ENCODE assay signal across 15 mouse cellular contexts in the genomic region with DNA sequence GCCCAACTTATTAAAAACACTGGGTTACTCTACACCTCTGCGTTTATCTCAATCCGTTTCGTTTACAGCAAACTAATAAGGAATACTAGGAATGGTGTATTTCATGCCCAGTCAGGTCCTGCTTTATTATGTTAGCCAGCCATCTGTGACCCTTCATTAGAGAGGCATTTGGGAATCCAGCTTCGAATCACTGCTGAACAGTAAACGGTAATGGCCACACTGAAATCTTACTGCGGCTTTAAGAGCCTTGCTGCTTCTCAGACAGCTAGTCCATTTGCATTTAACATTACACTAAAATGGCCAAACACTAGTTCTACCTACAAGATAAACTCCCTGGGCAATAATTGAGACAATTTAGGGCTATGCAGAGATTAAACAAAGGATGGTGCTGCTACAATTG. TPM values are rescaled to one million over a fixed set of nuclear protein-coding genes. Genes with fewer than 3 reads are reported as not detected.
DNase-seq lines count a peak whose midpoint lies in the region; ATAC-seq and TF ChIP-seq lines count a peak whose summit lies in the region.
"Had no signal": no experiment of that assay in that cellular context is flagged by ENCODE, and none has a peak within 500 bp of the region (broad histone marks: within the 10 kb centered on the region; RNA-seq: fewer than 3 reads in every experiment).

No protein-coding gene starts in this region.

- DNase-seq in kidney, adult 9 months, result peak; percentile 4
- DNase-seq in kidney, postnatal 25 days, result no peak
- DNase-seq in brain, embryonic 14.5 days (ENCODE audit: low read depth), result peak; percentile 70
- no peak for DNase-seq in thymus, postnatal 10 days (ENCODE audit: low spot score in 2 of 2)
- no peak for DNase-seq in gastrocnemius, postnatal 36 days
- DNase-seq: spleen, adult 18-20 months had no signal

- no peaks in the 10 kb centered on the region; the same call in 1 of the 2 replicates for H3K4me1 ChIP-seq in forebrain, embryonic 16.5 days (replicated peaks; ENCODE audit: control insufficient read depth, insufficient read depth, low read length)
- peaks cover 15% of the 10 kb centered on the region for H3K4me1 ChIP-seq in midbrain, embryonic 16.5 days (ENCODE audit: control insufficient read depth, insufficient read depth, low read length)
- 0 out of 2 replicates have a peak, but pooled peaks cover 3% of the 10 kb centered on the region for H3K4me1 ChIP-seq in heart, embryonic 12.5 days (replicated peaks)

- peak overlapping the region; percentile 85 for H3K4me2 ChIP-seq in forebrain, embryonic 16.5 days (ENCODE audit: low read length)
- H3K4me2 ChIP-seq in midbrain, embryonic 16.5 days (ENCODE audit: low read length), result peak overlapping the region; percentile 63
- no peak overlapping the region for H3K4me2 ChIP-seq in heart, embryonic 12.5 days

- no peaks in the 10 kb centered on the region for H3K36me3 ChIP-seq in forebrain, embryonic 16.5 days (ENCODE audit: control insufficient read depth, insufficient read depth)
- H3K36me3 ChIP-seq in midbrain, embryonic 16.5 days (ENCODE audit: control insufficient read depth, insufficient read depth, low read length), result no peaks in the 10 kb centered on the region; the same call in 1 of the 2 replicates
- H3K36me3 ChIP-seq in heart, embryonic 12.5 days, result no peaks in the 10 kb centered on the region

- TF ChIP-seq POLR2A in brain, embryonic 14.5 days (IDR thresholded peaks at IDR 0.05; ENCODE audit: borderline replicate concordance, extremely low read depth, insufficient read depth, insufficient read length, poor library complexity, severe bottlenecking), result no peak

- H3K9me3 ChIP-seq in forebrain, embryonic 16.5 days (ENCODE audit: control insufficient read depth, low read length), result no peaks in the 10 kb centered on the region
- H3K9me3 ChIP-seq in midbrain, embryonic 16.5 days (replicated peaks; ENCODE audit: control insufficient read depth, low read length, poor library complexity, severe bottlenecking), result no peaks in the 10 kb centered on the region
- no peaks in the 10 kb centered on the region for H3K9me3 ChIP-seq in heart, embryonic 12.5 days (replicated peaks)

- H3K27ac ChIP-seq in forebrain, embryonic 16.5 days (ENCODE audit: low read length), result no peak overlapping the region
- H3K27ac ChIP-seq in midbrain, embryonic 16.5 days (ENCODE audit: low read length), result peak overlapping the region; percentile 93
- no peak overlapping the region for H3K27ac ChIP-seq in heart, embryonic 12.5 days (ENCODE audit: poor library complexity, severe bottlenecking)

- no peak for ATAC-seq in forebrain, embryonic 16.5 days
- no peak for ATAC-seq in midbrain, embryonic 16.5 days
- ATAC-seq in heart, embryonic 12.5 days (ENCODE audit: insufficient number of reproducible peaks, low FRiP score), result no peak
- ATAC-seq: activated CD4-positive, CD25-positive, alpha-beta regulatory T cell, adult 4 months had no signal

- H3K4me3 ChIP-seq in forebrain, embryonic 16.5 days (replicated peaks; ENCODE audit: low read length), result peak overlapping the region; percentile 82
- peak overlapping the region; percentile 67 for H3K4me3 ChIP-seq in midbrain, embryonic 16.5 days (ENCODE audit: low read depth, low read length)
- H3K4me3 ChIP-seq in heart, embryonic 12.5 days, result no peak overlapping the region

- WGBS in forebrain, embryonic 16.5 days, result 53% methylated on average over 6 of the region's 6 CpGs
- 48% methylated on average over 6 of the region's 6 CpGs for WGBS in midbrain, embryonic 16.5 days
- WGBS in heart, embryonic 12.5 days, result 83% methylated on average over 6 of the region's 6 CpGs

- intact Hi-C loops in gastrocnemius, postnatal 36 days (cut with DNase I), result no loop called here

- TF ChIP-seq CTCF in brain, embryonic 14.5 days (IDR thresholded peaks at IDR 0.05; ENCODE audit: borderline replicate concordance, extremely low read depth, insufficient read depth, insufficient read length), result no peak

- H3K27me3 ChIP-seq in forebrain, embryonic 16.5 days (replicated peaks; ENCODE audit: control insufficient read depth, insufficient read depth, low read length), result no peaks in the 10 kb centered on the region
- H3K27me3 ChIP-seq in midbrain, embryonic 16.5 days (ENCODE audit: control insufficient read depth, insufficient read depth, low read depth, low read length), result no peaks in the 10 kb centered on the region
- H3K27me3 ChIP-seq in heart, embryonic 12.5 days (replicated peaks), result peaks cover 24% of the 10 kb centered on the region

- peak overlapping the region; percentile 20 for H3K9ac ChIP-seq in forebrain, embryonic 16.5 days (replicated peaks; ENCODE audit: low read depth, low read length)
- H3K9ac ChIP-seq in midbrain, embryonic 16.5 days (ENCODE audit: low read depth, low read length), result peak overlapping the region; percentile 86
- H3K9ac ChIP-seq in heart, embryonic 12.5 days, result no peak overlapping the region

RNA-seq across cellular contexts. Expression of a gene that starts 1.7 kb away (rescaled TPM):
- 4.4 and 7.4 TPM in 2 replicates for polyA plus RNA-seq in brain, embryonic 14.5 days (2012; rRNA removed)
- 6.6 and 7.8 TPM in 2 replicates for polyA plus RNA-seq in forebrain, embryonic 16.5 days (2015; fragmentation: Nextera tagmentation; extraction: Ambion mirVana)
- 7.9 and 8.2 TPM in 2 replicates for polyA plus RNA-seq in midbrain, embryonic 16.5 days (2015; fragmentation: Nextera tagmentation; extraction: Ambion mirVana)
- polyA plus RNA-seq in heart, embryonic 12.5 days (2016; fragmentation: Nextera tagmentation; extraction: Ambion mirVana), result 0.57 and 0.69 TPM in 2 replicates
- under 1 TPM; 0.39 to 0.41 TPM for total RNA-seq in gastrocnemius, postnatal 36 days (2021)
- total RNA-seq: neutrophil, adult 5-6 weeks had no signal

RNA-seq across cellular contexts. Expression of a gene that starts 44.5 kb away (rescaled TPM):
- not detected in 2 replicates for polyA plus RNA-seq in brain, embryonic 14.5 days (2012; rRNA removed)
- 0.21 and 0.23 TPM in 2 replicates for polyA plus RNA-seq in forebrain, embryonic 16.5 days (2015; fragmentation: Nextera tagmentation; extraction: Ambion mirVana)
- 0.39 TPM in 2 replicates for polyA plus RNA-seq in midbrain, embryonic 16.5 days (2015; fragmentation: Nextera tagmentation; extraction: Ambion mirVana)
- polyA plus RNA-seq in heart, embryonic 12.5 days (2016; fragmentation: Nextera tagmentation; extraction: Ambion mirVana), result not detected in 2 replicates
- total RNA-seq in gastrocnemius, postnatal 36 days (2021), result not detected
- total RNA-seq: common myeloid progenitor, adult 5-6 weeks; layer of hippocampus, postnatal 14 days had no signal
- polyA plus RNA-seq: activated CD4-positive, CD25-positive, alpha-beta regulatory T cell, adult 4 months; heart, postnatal 0 days; liver, embryonic 16.5 days had no signal

Comparison
In these comparisons a context has a peak if more than half of its experiments do, and no peak if none do; other contexts are left out.
1. DNase-seq: peak in kidney, adult 9 months (single experiment) and brain, embryonic 14.5 days (single experiment); none in kidney, postnatal 25 days (0 of 2), thymus, postnatal 10 days (0 of 2) and gastrocnemius, postnatal 36 days (0 of 2).